Mouse (Mus musculus): ENCODE measurements around the gene Lrrc34.

- TF ChIP-seq CTCF (IDR thresholded peaks at IDR 0.05; ENCODE audit: control insufficient read depth, insufficient read depth, insufficient replicate concordance, low read depth, low read length) (no peak), POLR2A (IDR thresholded peaks at IDR 0.05; ENCODE audit: control insufficient read depth, low read depth, low read length) (no peak)
These were observed 3.5 kb downstream of the Lrrc34 start, which contains the start of gene Lrriq4 for GRCm38 (mm10) chr3:30644207-30644606.
